Mouse (Mus musculus) layer of hippocampus, postnatal 25 days (tissue): ENCODE results near the gene Cobll1. TPM values are rescaled to one million over a fixed set of nuclear protein-coding genes. Genes with fewer than 3 reads are reported as not detected.

Experiments
- DNase-seq, 2 experiments: peaks; one replicate each; pipeline ENCODE4 v3.0.0; 2022; ENCODE audit warnings: mixed read lengths in 2 of 2, low spot score in 1 of 2; ENCODE audit errors: extremely low spot score in 1 of 2
- total RNA-seq, 2 experiments: library from RNA; stranded (reverse); gene quantifications; 2 replicates each; pipeline ENCODE4 v1.2.3; 2021

The Cobll1 gene
- total RNA-seq, 2 experiments from 2014 or later: 7.7 to 9.3 TPM

- no peak for DNase-seq
Measured at GRCm38 (mm10) chr2:65161715-65162114, 77.5 kb downstream of the Cobll1 start.

DNA sequence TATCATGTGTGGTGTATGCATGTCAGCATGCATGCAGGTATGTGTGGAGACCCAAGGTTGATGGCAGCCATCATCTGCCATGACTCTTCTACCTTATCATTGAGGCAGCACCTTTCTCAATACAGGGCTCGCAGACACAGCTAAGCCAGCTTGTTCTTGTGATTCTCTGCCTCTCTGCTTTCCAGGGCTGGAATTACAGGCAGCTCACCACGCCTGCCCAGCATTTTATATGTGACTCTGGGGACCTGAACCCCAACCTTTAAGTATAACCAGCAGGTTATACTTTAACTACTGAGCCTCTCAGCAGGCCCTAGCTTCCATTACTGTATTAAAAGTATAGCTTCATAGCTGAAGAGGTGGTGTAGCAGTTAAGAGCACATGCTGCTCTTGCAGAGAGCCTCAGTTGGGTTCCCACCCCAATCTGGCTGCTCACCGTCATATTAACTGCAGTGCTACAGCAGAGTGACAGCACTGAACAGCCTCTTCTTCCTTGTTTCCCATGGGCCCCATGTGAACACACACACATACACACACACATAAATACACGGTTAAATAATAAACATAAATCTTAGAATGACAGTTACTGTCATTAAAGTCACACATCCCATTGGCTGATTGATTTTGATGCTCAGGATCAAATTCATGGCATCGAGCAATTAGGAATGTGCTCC is 81.1 kb downstream of the Cobll1 start:
- no peak for DNase-seq

- DNase-seq: no peak
Measured at GRCm38 (mm10) chr2:65157325-65157724, 81.9 kb downstream of the Cobll1 start.

DNA sequence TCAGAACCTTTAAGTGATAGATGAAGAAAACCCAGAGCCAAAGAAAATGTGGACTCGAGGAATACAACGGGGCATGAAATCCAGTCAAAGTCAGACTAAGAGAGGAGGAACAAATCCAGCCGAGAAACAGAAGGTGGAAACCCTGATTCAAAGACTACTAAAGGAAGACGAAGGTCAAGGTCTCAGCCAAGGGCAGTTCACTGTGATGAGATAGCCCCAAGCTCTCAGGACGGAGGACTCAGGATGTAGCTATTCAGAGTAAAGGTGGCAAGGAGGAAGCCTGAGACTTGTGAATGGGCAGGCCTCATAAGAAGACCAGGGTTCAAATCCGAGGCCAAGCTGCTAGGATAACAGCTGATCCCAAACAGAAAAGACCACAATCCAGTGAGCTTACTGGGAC is 90.3 kb downstream of the Cobll1 start:
- DNase-seq: no peak

DNA sequence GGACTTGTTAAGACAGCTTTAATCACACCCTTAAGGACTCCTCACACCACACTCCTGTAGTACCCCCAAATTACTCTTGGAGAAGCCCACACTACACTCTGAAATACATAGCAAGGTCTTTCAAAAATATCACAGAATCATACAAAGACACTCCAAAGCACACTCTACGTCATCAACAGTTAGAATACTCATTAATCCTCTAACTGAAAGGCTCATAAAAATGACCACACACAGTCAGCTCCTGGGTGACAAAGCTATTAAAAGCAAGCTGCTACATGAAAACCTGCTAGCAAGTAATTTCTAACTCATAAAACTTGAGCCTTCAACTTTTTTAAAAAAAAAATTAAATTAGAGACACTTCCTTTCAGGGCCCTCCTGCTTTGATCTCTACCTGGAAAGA is 91.8 kb downstream of the Cobll1 start:
- no peak for DNase-seq

DNA sequence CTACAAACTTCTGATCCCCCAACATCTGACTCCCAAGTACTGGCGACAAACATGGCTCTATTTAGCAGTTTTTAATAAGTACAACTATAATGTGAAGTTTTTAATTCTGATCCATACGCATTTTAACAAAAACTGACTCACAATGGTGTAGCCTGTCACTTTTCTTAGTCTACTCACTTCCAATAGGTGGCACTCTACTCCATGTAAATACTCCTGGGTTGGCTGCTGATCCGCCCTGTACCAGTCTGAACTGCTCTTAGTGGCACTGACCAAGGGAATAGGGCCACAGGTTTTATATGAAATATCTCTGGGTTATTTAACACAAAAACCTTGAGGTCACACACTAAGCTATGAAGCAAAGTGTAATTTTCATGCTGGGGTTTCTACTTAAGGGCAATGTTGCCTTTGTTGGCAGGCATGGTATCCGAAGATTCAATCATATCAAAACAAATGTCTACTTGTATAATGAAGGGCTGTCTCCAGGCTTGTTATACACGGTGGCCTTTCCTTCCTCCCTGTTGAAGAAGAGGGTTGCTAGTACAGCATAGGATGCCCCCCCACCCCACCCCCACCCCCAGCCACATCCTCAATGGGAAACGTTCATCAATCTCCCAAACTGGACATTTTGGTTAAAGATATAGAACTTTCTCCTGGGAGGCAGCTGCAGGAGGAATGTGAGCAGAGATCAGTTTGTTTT is 93.6 kb downstream of the Cobll1 start:
- no peak for DNase-seq

DNA sequence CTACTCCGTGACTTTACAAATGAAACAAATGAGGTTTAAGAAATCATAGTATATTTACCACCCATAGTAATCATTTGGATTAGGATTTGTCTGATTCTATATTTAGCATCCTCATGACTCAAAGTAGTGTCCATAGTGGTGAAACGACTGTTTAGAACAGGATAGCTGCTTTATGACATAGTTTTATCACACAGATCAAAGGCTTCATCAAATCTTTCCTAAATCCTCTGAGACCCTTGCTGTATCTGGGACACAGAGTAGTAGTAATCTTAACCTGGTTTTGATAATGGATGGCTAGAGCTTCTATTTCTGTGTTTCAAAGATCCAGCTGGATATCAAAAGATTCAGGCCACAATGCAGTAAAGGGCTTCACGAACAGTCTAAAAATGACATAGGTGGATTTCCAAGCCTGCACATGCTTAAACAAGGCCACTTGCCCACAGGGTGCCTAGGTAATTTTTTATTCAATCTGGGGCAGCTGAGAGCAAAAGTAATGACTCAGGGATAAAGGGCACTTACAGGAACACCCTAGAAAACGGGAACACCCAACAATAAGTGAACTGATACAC is 98.0 kb downstream of the Cobll1 start:
- DNase-seq: no peak

DNA sequence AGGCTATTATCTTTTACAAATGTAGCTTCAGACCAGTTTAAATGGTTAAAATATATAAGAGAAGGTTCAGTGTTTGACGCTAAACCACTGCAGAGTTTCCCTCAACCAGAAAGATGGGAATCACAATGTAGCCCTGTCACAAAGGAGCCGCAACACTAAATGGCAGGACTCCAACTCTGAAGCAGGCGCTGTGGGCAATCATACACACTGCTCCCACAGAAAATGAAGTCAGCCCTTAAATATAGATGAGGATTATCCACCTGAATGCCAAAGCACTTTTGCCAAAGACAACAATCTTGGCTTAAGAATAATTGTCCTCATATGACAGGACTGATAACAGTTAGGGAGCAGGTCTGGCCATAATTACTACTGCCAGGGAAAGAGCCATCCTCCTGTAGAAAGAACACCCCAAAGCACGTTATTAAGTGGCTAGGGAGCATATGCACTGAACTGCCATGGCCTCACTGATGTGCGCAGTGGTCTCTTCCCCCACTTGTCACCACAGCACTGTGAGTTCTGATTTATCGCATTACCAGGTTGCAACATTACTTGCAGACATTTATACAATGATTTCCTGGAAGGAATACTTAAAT is 98.8 kb downstream of the Cobll1 start:
- no peak for DNase-seq

DNA sequence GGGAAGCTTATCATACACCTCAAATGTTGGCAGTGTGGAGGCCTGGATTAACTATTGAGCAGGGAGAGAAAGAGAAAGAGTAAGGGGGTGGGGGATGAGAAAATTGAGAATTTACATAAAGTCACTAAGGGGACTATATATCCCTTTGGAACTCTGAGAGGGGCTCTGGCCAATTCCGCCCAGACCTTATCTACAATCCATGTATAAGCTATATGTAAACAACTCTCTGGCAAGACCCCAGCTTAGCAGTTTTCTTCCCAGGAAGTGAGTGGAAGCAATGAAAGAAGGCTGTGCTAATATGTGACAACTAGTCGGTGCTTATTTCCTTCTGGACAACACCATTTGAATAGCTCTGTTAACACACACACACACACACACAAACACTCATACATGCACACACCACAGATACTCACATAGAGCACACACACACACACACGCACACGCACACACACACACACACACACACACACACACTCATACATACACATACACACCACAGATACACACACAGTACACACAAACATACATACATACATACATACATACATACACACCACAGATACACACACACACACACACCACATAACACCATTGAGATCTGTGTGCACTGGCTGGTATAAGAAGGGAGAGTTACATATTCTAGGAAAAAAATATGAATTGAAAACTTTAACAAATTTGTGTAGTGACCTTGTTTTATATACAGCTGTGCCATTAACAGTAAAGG is 99.4 kb downstream of the Cobll1 start:
- no peak for DNase-seq

DNA sequence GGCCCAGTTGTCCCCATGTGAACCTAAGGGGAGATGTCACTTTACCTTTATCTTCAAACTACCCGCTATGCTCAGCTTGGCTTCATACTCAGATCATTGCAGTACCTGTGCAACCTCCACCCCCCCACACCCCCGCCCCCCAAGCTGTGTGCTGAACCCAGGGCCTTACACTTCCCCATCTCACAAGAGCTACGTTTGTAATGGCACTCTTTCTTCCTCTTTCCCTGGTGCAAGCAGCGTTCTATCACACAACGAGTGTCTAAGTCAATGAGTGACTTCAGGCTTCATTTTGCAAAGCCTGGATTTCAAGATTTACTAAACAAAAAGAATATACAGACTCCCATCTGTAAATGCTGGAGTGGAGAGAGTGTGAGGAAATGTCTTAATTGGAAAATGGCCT is 100.2 kb downstream of the Cobll1 start:
- DNase-seq: no peak

DNA sequence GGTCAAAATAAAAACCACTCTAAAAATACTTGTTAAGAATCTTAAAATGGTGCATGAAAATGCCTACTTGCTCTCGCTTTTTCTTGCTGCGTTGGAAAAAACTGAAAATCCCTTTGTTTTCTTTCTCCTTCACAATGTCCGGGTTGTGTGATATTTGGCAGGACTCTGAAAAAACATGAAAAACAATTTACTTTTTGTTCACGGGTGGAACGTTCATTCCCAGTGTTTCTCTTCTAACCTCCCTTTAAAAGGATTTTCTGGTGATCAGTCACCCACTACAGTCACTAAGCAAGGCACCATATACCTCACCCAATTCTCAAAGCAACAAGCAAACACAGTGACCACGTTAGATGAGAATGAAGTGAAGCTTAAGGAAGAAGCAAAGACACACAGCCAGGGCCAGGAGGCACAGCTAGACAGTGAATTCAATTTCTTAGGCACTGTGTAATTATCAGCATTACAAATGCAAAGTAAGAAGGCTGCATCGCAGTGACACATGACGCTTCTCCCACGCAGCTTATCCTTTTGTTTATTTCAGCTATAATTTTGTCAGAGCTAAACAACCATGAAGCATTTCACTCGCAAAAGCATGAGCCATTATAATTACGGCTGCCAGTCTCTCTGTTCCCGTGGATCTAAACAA is 112.9 kb downstream of the Cobll1 start:
- peak in 1 of 2 experiments; percentile 11 for DNase-seq

- DNase-seq: no peak
Measured at GRCm38 (mm10) chr2:65123702-65124101, 115.5 kb downstream of the Cobll1 start.

DNA sequence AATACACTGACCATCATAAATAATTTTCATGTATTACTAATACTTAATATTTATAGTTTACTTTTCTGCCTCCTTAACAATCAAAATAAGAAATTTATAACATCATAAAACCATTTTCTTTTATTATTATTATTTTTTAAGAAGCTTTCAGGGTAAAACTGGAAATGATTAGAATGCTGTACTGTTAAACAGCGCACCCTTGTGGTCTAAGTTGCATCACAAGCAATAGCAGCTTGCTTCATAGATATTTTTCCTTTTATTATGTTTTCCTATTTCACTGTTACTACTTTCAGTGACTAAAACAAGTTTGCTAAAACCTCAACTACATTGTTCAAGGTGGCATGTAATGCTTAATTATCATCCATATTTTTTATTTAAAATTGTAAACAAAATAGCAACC is 117.8 kb downstream of the Cobll1 start:
- peak in 1 of 2 experiments; percentile 71 for DNase-seq

DNA sequence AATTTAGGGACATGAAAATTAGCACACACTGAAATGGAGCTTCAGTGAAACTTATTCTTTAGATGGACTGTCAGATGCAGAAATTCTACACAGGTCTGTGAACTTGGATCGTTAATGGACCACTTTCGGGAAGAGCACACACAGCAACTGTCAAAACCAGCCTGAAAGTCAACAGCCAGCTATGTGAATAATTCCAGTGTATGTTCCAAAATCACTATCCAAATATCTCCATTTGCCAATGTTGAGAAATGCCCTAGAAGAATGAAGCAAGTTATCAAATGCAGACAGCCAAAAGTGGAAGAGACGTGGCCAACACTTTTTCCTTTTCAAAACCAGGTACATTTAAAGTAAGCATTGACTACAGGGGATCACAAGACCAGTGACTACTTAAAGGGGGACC is 118.2 kb downstream of the Cobll1 start:
- no peak for DNase-seq

GRCm38 (mm10) chr2:65120112-65120511 is 119.1 kb downstream of the Cobll1 start:
- no peak for DNase-seq

DNA sequence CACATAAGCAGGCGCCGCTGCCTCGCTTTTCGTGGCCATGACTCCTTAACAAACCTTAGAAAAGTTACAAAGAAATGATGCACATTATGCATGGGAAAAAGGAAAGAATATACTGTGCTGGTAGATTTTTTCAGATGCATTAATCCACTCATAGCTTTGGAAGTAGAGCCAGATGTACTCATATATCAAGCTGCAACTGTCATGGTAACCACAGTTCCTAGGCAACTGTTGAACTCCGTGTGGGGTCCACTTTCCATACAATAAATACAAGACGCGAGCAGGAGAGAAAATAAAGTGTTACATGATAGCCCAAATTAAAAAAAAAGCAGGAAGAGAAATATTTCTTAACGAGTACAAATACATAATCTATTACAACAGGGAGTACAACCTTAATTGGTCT is 119.5 kb downstream of the Cobll1 start:
- DNase-seq: no peak

- no peak for DNase-seq
Measured at GRCm38 (mm10) chr2:65119076-65119475, 120.1 kb downstream of the Cobll1 start.

DNA sequence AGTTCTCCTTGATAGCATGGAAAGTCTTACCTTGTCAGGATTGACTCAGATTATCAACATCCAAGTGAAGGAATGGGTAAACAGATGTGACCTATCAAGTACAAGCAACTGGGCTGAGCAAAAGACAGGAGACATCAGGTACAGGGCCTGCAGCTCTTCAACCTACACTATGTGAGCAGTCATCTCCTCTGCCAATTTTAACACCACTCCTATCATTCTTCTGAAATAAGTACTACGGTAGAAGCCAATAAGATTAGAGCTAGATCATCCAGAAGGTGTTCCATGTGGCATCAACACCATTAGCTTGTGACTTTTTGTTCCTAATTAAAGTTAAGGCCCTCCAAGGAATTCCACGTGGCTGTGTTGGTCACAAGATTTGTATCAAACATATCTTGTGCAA is 121.3 kb downstream of the Cobll1 start:
- DNase-seq: no peak

DNA sequence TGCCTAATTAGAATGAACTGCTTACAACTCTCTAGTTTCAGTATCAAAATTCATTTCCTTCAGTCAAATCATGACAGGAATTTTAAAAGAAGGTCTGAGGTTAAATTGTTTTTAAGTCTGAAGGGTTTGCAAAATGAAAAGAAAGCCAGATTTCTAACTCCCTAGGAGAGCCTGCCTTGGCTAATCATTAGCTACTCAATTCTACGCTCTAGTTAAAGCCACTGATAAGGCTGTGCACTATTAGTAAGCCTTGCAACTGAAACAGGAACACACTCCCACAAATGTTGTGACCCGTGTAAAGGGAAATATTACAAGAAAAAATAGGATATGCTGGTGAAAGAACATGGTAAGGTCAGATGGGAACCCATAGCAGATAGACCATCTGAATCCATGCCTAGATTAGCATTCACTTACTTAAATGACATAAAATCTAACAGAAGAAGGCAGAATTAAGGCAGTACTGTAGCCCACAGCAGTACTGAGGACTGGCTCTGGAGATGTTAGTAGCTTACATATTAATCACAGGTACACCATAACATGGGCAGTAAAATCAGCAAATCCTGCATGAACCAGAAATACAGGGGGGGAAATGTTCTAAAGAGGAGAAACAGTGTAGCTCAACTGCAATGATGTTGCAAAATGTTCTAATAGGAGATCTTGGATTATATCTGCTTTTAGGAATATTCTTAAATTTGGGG is 122.6 kb downstream of the Cobll1 start:
- no peak for DNase-seq

GRCm38 (mm10) chr2:65113191-65113590 is 126.0 kb downstream of the Cobll1 start:
- DNase-seq: no peak
